Mouse (Mus musculus) heart, adult 2 months (tissue): ENCODE results near the gene Cenpm. TPM values are rescaled to one million over a fixed set of nuclear protein-coding genes. Genes with fewer than 3 reads are reported as not detected.

Experiments
- DNase-seq, 2 experiments: peaks; one replicate each; pipeline ENCODE4 v3.0.0; 2021
- H3K27ac ChIP-seq: fragments of 200-600 bp; 2 replicates; pipeline ENCODE4 v1.8.1; 2022
- H3K27me3 ChIP-seq: fragments of 200-500 bp; 2 replicates; pipeline ENCODE4 v1.6.1; 2012; ENCODE audit warnings: mild to moderate bottlenecking, low read length, inconsistent platforms, mixed read lengths; ENCODE audit not compliant: control insufficient read depth, insufficient read depth
- H3K36me3 ChIP-seq: fragments of 200-500 bp; 2 replicates; pipeline ENCODE4 v1.6.1; 2012; ENCODE audit warnings: low read length, inconsistent platforms; ENCODE audit not compliant: control insufficient read depth, insufficient read depth
- H3K4me1 ChIP-seq: fragments of 200-500 bp; 2 replicates; pipeline ENCODE4 v1.6.1; 2011; ENCODE audit warnings: low read length; ENCODE audit not compliant: control insufficient read depth, insufficient read depth
- H3K4me3 ChIP-seq: fragments of 200-600 bp; 2 replicates; pipeline ENCODE4 v1.8.1; 2022
- H3K79me2 ChIP-seq: fragments of 200-500 bp; replicated peaks from 2 replicates; pipeline ENCODE4 v1.6.1; 2012; ENCODE audit warnings: mild to moderate bottlenecking, inconsistent platforms, low read length, moderate library complexity, mixed read lengths; ENCODE audit not compliant: control insufficient read depth, insufficient read depth
- H3K9ac ChIP-seq: fragments of 200-500 bp; 2 replicates; pipeline ENCODE4 v1.6.1; 2012; ENCODE audit warnings: low read depth, mild to moderate bottlenecking, control low read depth, inconsistent platforms, low read length, mixed read lengths
- CTCF ChIP-seq: fragments of 200-600 bp; IDR thresholded peaks from 2 replicates; pipeline ENCODE4 v1.8.1; 2022; ENCODE audit warnings: antibody characterized with exemption, mild to moderate bottlenecking, moderate library complexity
- EP300 ChIP-seq: fragments of 200-500 bp; IDR thresholded peaks from 2 replicates; pipeline ENCODE4 v1.6.1; 2011; ENCODE audit warnings: low read depth, low read length, control low read depth; ENCODE audit not compliant: insufficient read depth
- POLR2A ChIP-seq: fragments of 200-500 bp; IDR thresholded peaks from 2 replicates; pipeline ENCODE4 v1.6.1; 2011; ENCODE audit warnings: mild to moderate bottlenecking, low read depth, low read length, control low read depth; ENCODE audit not compliant: insufficient read depth
- WGBS: fragments of 180-500 bp; shearing (Covaris S2); methylation state at CpG from one replicate; pipeline ENCODE4 v1.1.7; 2018; 5-methylcytosine and 5-hydroxymethylcytosine counted together
- intact Hi-C: fragments of 180-260 bp; cut with DNase I; formaldehyde crosslinking; loops from one replicate; pipeline ENCODE4 v1.15.1; 2025
- polyA plus RNA-seq: library from polyadenylated mRNA; depleted of rRNA; stranded (reverse); fragments of >200 nt; gene quantifications from 2 replicates; pipeline ENCODE4 v1.2.3, GENCODE M21; 2012
- total RNA-seq, 2 experiments: library from RNA; stranded (reverse); gene quantifications; 2 replicates each; pipeline ENCODE4 v1.2.3; 2021

Cenpm gene
- total and polyA plus RNA-seq, 3 experiments, result 0.39 to 1.7 (median 0.42) TPM

GRCm38 (mm10) chr15:82229542-82230045 lies 15.0 kb downstream of the Cenpm start:
- WGBS, result 46% methylated on average over 11 of the region's 11 CpGs
- DNase-seq, result peak in 1 of 2 experiments; percentile 11
- H3K9ac ChIP-seq, result no peak overlapping the region
- TF ChIP-seq EP300 (no peak), CTCF (no peak), POLR2A (no peak)
- no peaks in the 10 kb centered on the region for H3K79me2 ChIP-seq
- H3K27ac ChIP-seq, result no peak overlapping the region
- intact Hi-C loops, result no loop called here
- H3K4me3 ChIP-seq, result no peak overlapping the region
- no peaks in the 10 kb centered on the region for H3K4me1 ChIP-seq
- H3K36me3 ChIP-seq, result no peaks in the 10 kb centered on the region
- no peaks in the 10 kb centered on the region for H3K27me3 ChIP-seq

GRCm38 (mm10) chr15:82225769-82226168 lies 18.8 kb downstream of the Cenpm start:
- H3K4me3 ChIP-seq, result no peak overlapping the region
- WGBS, result 84% methylated on average over 5 of the region's 5 CpGs
- H3K27me3 ChIP-seq, result peaks cover 5% of the 10 kb centered on the region; the same call in 1 of the 2 replicates
- no peak overlapping the region for H3K9ac ChIP-seq
- no peak overlapping the region for H3K27ac ChIP-seq
- DNase-seq, result no peak
- TF ChIP-seq POLR2A (no peak), CTCF (no peak), EP300 (no peak)
- intact Hi-C loops, result no loop called here
- H3K36me3 ChIP-seq, result no peaks in the 10 kb centered on the region
- H3K79me2 ChIP-seq, result no peaks in the 10 kb centered on the region
- no peaks in the 10 kb centered on the region for H3K4me1 ChIP-seq

- 35% methylated on average over 7 of the region's 7 CpGs for WGBS
- Histone ChIP-seq H3K27ac (no peak overlapping the region), H3K4me1 (no peaks in the 10 kb centered on the region), H3K36me3 (no peaks in the 10 kb centered on the region), H3K27me3 (peaks cover 5% of the 10 kb centered on the region; the same call in 1 of the 2 replicates), H3K9ac (no peak overlapping the region), H3K79me2 (no peaks in the 10 kb centered on the region), H3K4me3 (no peak overlapping the region)
- DNase-seq, result no peak
- intact Hi-C loops, result no loop called here
- TF ChIP-seq CTCF (no peak), POLR2A (no peak), EP300 (no peak)
Observed at GRCm38 (mm10) chr15:82224602-82225215, 19.8 kb downstream of the Cenpm start.

- peak within 1 kb of the TSS; percentile 17; the same call in 1 of the 2 replicates for H3K9ac ChIP-seq
Observed at GRCm38 (mm10) chr15:82223657-82224601, 20.6 kb downstream of the Cenpm start, which contains the start of gene Tnfrsf13c. Gene Tnfrsf13c, minus strand, starts transcription at chr15:82224369.

GRCm38 (mm10) chr15:82223251-82223650 lies 21.3 kb downstream of the Cenpm start:
- H3K9ac ChIP-seq, result no peak overlapping the region
- WGBS, result 27% methylated on average over 6 of the region's 7 CpGs
- no peak overlapping the region for H3K4me3 ChIP-seq
- no peaks in the 10 kb centered on the region for H3K4me1 ChIP-seq
- no peaks in the 10 kb centered on the region for H3K79me2 ChIP-seq
- no peak for TF ChIP-seq POLR2A
- TF ChIP-seq EP300, result no peak
- no peak for TF ChIP-seq CTCF
- DNase-seq, result no peak
- H3K27me3 ChIP-seq, result peaks cover 5% of the 10 kb centered on the region; the same call in 1 of the 2 replicates
- H3K27ac ChIP-seq, result no peak overlapping the region
- no peaks in the 10 kb centered on the region for H3K36me3 ChIP-seq
- intact Hi-C loops, result no loop called here

More at GRCm38 (mm10) chr15:82223657-82224601, 20.6 kb downstream of the Cenpm start, which contains the start of gene Tnfrsf13c:
- H3K4me1 ChIP-seq, result no peaks in the 10 kb centered on the region
- no peaks in the 10 kb centered on the region for H3K36me3 ChIP-seq
- peak; percentile 53 to 75 for DNase-seq
- H3K4me3 ChIP-seq, result peak within 1 kb of the TSS; percentile 24; the same call in 1 of the 2 replicates
- TF ChIP-seq EP300 (no peak), POLR2A (no peak), CTCF (no peak)
- peaks cover 5% of the 10 kb centered on the region; the same call in 1 of the 2 replicates for H3K27me3 ChIP-seq
- H3K27ac ChIP-seq, result no peak within 1 kb of the TSS
- no peaks in the 10 kb centered on the region for H3K79me2 ChIP-seq
- WGBS, result 1% methylated on average over 44 of the region's 44 CpGs
- intact Hi-C loops, result no loop called here
